Mouse (Mus musculus) c-Kit-positive CD71-negative TER-119-negative erythroid progenitor cells, embryonic 14.5 days (primary cell): ENCODE measurements at regions not wholly inside any gene's neighbourhood (a gene's known extent, or its start where the extent isn't known, plus 50 kb on each side); places are given as distances from the start of the nearest gene placed in this dataset.

Experiments
- DNase-seq: peaks from one replicate; pipeline ENCODE4 v3.0.0-alpha.2; 2013; ENCODE audit warnings: low read depth

- peak; percentile 26 for DNase-seq
Observed at GRCm38 (mm10) chr9:52298329-52298728, 130.0 kb upstream of the Zc3h12c start.

GRCm38 (mm10) chr9:52294699-52295098, 126.3 kb upstream of the Zc3h12c start:
- no peak for DNase-seq

- DNase-seq: peak; percentile 5
Observed at GRCm38 (mm10) chr9:52289069-52289468, 120.7 kb upstream of the Zc3h12c start.

GRCm38 (mm10) chr9:52287761-52288275, 119.4 kb upstream of the Zc3h12c start:
- peak; percentile 16 for DNase-seq

GRCm38 (mm10) chr9:52287246-52287651, 118.9 kb upstream of the Zc3h12c start:
- DNase-seq: peak; percentile 76

- no peak for DNase-seq
Observed at GRCm38 (mm10) chr9:52286104-52286503, 117.7 kb upstream of the Zc3h12c start.

GRCm38 (mm10) chr9:52283558-52283957, 115.2 kb upstream of the Zc3h12c start:
- DNase-seq: no peak

- no peak for DNase-seq
Observed at GRCm38 (mm10) chr9:52280995-52281394, 112.6 kb upstream of the Zc3h12c start.

- DNase-seq: no peak
Observed at GRCm38 (mm10) chr9:52280556-52280955, 112.2 kb upstream of the Zc3h12c start.

GRCm38 (mm10) chr9:52278701-52279023, 110.3 kb upstream of the Zc3h12c start:
- DNase-seq: no peak

GRCm38 (mm10) chr9:52277954-52278700, 109.8 kb upstream of the Zc3h12c start:
- DNase-seq: no peak

GRCm38 (mm10) chr9:52273994-52274393, 105.6 kb upstream of the Zc3h12c start:
- no peak for DNase-seq

GRCm38 (mm10) chr9:52272668-52273067, 104.3 kb upstream of the Zc3h12c start:
- no peak for DNase-seq

GRCm38 (mm10) chr9:52271345-52272116, 103.2 kb upstream of the Zc3h12c start:
- DNase-seq: no peak

- DNase-seq: no peak
Observed at GRCm38 (mm10) chr9:52261538-52261937, 93.2 kb upstream of the Zc3h12c start.

GRCm38 (mm10) chr9:52259459-52259858, 91.1 kb upstream of the Zc3h12c start:
- DNase-seq: no peak

- DNase-seq: no peak
Observed at GRCm38 (mm10) chr9:52255692-52256091, 87.3 kb upstream of the Zc3h12c start.

- no peak for DNase-seq
Observed at GRCm38 (mm10) chr9:52254475-52254874, 86.1 kb upstream of the Zc3h12c start.

GRCm38 (mm10) chr9:52251455-52251854, 83.1 kb upstream of the Zc3h12c start:
- no peak for DNase-seq

- DNase-seq: no peak
Observed at GRCm38 (mm10) chr9:52246712-52247111, 78.3 kb upstream of the Zc3h12c start.

- DNase-seq: no peak
Observed at GRCm38 (mm10) chr9:52244081-52244480, 75.7 kb upstream of the Zc3h12c start.

- no peak for DNase-seq
Observed at GRCm38 (mm10) chr9:52243032-52243431, 74.7 kb upstream of the Zc3h12c start.

GRCm38 (mm10) chr9:52241577-52241976, 73.2 kb upstream of the Zc3h12c start:
- DNase-seq: no peak
